Mouse (Mus musculus) hindbrain, postnatal 0 days (tissue): ENCODE measurements around the gene Hdac10. TPM values are rescaled to one million over a fixed set of nuclear protein-coding genes. Genes with fewer than 3 reads are reported as not detected.

Experiments
- ATAC-seq: fragments of 200-750 bp; cut with Nextera tagmentation; 2 replicates; pipeline ENCODE4 v1.8.0; 2017; ENCODE audit warnings: mild to moderate bottlenecking, moderate TSS enrichment, moderate library complexity
- DNase-seq: peaks from one replicate; pipeline ENCODE4 v3.0.0-alpha.2; 2015; ENCODE audit warnings: low spot score
- H3K27ac ChIP-seq: fragments of 300-500 bp; sonication (generic); 2 replicates; pipeline ENCODE4 v1.5.1; 2014; ENCODE audit warnings: mild to moderate bottlenecking
- H3K27me3 ChIP-seq: fragments of 300-500 bp; sonication (generic); 2 replicates; pipeline ENCODE4 v1.6.1; 2014; ENCODE audit warnings: low read length, mixed read lengths; ENCODE audit not compliant: insufficient read depth
- H3K36me3 ChIP-seq: fragments of 300-500 bp; sonication (generic); 2 replicates; pipeline ENCODE4 v1.6.1; 2014; ENCODE audit warnings: low read length, mixed read lengths; ENCODE audit not compliant: insufficient read depth
- H3K4me1 ChIP-seq: fragments of 300-500 bp; sonication (generic); 2 replicates; pipeline ENCODE4 v1.6.1; 2014; ENCODE audit warnings: antibody characterized with exemption, low read length, mixed read lengths; ENCODE audit not compliant: insufficient read depth
- H3K4me2 ChIP-seq: fragments of 300-500 bp; sonication (generic); 2 replicates; pipeline ENCODE4 v1.6.1; 2014; ENCODE audit warnings: low read depth, mild to moderate bottlenecking, low read length, moderate library complexity, mixed read lengths
- H3K4me3 ChIP-seq: fragments of 300-500 bp; sonication (generic); 2 replicates; pipeline ENCODE4 v1.5.1; 2014; ENCODE audit warnings: low read length
- H3K9ac ChIP-seq: fragments of 300-500 bp; sonication (generic); replicated peaks from 2 replicates; pipeline ENCODE4 v1.6.1; 2014; ENCODE audit warnings: mild to moderate bottlenecking, low read length, moderate library complexity, mixed read lengths
- H3K9me3 ChIP-seq: fragments of 300-500 bp; sonication (generic); 2 replicates; pipeline ENCODE4 v1.6.1; 2016; ENCODE audit warnings: low read length, mixed read lengths
- CTCF ChIP-seq: IDR thresholded peaks from 2 replicates; pipeline ENCODE4 v1.5.1; 2016; ENCODE audit warnings: antibody characterized with exemption, control low read depth, low read depth
- WGBS: fragments of 180-500 bp; shearing (Covaris S2); extraction: QIAGEN DNeasy Blood & Tissue Kit; methylation state at CpG from one replicate; pipeline ENCODE4 v1.1.7; 2014; 5-methylcytosine and 5-hydroxymethylcytosine counted together
- polyA plus RNA-seq: library from polyadenylated mRNA; unstranded; fragments of >200 nt; fragmentation: Nextera tagmentation; extraction: Ambion mirVana; gene quantifications from 2 replicates; pipeline ENCODE4 v1.2.1, GENCODE M21; 2015
- total RNA-seq: library from RNA; depleted of rRNA; stranded (reverse); fragments of >200 nt; gene quantifications from 2 replicates; pipeline ENCODE4 v1.2.3, GENCODE M21; 2014

Hdac10 gene
- total and polyA plus RNA-seq, 2 experiments from 2014 or later = 19.8 to 27.1 TPM

GRCm38 (mm10) chr15:89125351-89125750 lies 3.1 kb downstream of the Hdac10 start:
- Histone ChIP-seq H3K4me3 (no peak overlapping the region), H3K4me1 (peaks cover 33% of the 10 kb centered on the region), H3K9ac (no peak overlapping the region), H3K27ac (no peak overlapping the region), H3K9me3 (no peaks in the 10 kb centered on the region), H3K36me3 (no peaks in the 10 kb centered on the region), H3K4me2 (no peak overlapping the region), H3K27me3 (no peaks in the 10 kb centered on the region)
- ATAC-seq (no peak), DNase-seq (no peak)
- no peak for TF ChIP-seq CTCF
- WGBS = 98% methylated on average over 9 of the region's 9 CpGs

- no peak for TF ChIP-seq CTCF
- H3K9me3 ChIP-seq = no peaks in the 10 kb centered on the region
- ATAC-seq (no peak), DNase-seq (no peak)
- no peak overlapping the region for H3K4me2 ChIP-seq
- 91% methylated on average over 3 of the region's 3 CpGs for WGBS
- no peaks in the 10 kb centered on the region for H3K36me3 ChIP-seq
- H3K4me3 ChIP-seq = no peak overlapping the region
- H3K9ac ChIP-seq = peak overlapping the region; percentile 83; the same call in 1 of the 2 replicates
- H3K4me1 ChIP-seq = peaks cover 33% of the 10 kb centered on the region
- H3K27ac ChIP-seq = peak overlapping the region; percentile 93; the same call in 1 of the 2 replicates
- H3K27me3 ChIP-seq = no peaks in the 10 kb centered on the region
These were observed 4.2 kb downstream of the Hdac10 start for GRCm38 (mm10) chr15:89124312-89124711.

DNA sequence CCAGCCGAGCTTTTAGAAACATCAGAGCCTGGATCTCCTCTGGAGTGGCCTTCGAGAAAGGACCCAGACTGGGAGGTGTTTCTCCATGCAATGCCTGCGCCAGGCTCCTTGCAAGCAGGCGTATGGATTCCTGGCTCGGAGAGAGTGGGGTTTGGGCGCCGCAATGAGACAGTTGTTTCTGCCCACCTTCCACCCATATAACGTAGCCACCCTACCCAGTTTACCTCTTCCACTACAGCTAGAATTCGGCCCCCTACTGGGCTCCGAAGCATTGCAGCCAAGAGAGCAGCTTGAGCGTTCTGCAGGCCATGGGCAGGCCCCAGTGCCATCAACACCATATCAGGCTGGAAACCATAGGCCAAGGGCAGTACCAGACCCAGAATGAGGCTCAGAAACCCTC lies 4.9 kb downstream of the Hdac10 start:
- Histone ChIP-seq H3K27ac (peak overlapping the region; percentile 93), H3K4me2 (peak overlapping the region; percentile 85), H3K27me3 (no peaks in the 10 kb centered on the region), H3K4me3 (peak overlapping the region; percentile 69), H3K36me3 (no peaks in the 10 kb centered on the region), H3K9me3 (no peaks in the 10 kb centered on the region), H3K4me1 (peaks cover 29% of the 10 kb centered on the region), H3K9ac (peak overlapping the region; percentile 83)
- ATAC-seq (peak; percentile 34; the same call in 1 of the 2 replicates), DNase-seq (peak; percentile 74)
- WGBS = 30% methylated on average over 11 of the region's 11 CpGs
- TF ChIP-seq CTCF = peak; percentile 62

DNA sequence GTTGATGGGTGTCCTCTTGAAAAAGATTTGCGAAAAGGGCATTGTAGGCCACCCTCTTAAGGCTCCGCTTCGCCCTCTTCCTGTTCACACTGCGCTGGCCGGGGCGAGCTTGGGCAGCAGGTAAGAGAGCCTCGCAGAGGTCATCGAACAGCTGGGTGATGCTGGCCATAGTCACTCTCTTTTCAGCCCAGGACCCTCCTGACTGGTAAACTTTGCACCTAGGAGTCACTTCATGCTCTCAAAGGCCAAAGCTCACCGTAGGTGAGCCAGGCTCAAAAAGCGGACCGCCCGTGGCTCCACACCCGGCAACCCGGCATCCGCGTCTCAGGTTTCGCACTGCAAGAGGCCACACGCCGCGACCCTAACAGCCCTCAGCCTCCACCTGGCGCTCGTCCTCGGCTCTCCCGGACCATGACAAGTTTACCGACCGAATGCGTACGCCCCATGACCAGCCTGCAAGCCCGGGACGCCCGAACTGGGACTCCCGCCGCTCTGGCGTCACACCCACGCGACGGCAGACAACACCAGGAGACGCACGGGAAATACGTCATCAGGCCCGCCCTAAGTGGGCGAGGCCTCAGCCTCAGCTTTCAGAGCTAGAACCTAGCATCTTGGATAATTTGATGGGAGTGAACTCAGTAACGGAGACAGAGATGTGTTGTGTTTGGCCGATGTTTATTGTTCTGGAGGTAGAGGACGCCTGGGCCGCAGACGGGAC lies 5.7 kb downstream of the Hdac10 start, which contains the start of gene Tubgcp6:
Gene Tubgcp6, minus strand, starts transcription at position 464 of the 718 bp plus-strand sequence.
- Histone ChIP-seq H3K27me3 (no peaks in the 10 kb centered on the region), H3K9ac (peak within 1 kb of the TSS; percentile 83), H3K36me3 (no peaks in the 10 kb centered on the region), H3K27ac (peak within 1 kb of the TSS; percentile 93), H3K4me2 (peak within 1 kb of the TSS; percentile 85), H3K4me3 (peak within 1 kb of the TSS; percentile 69), H3K4me1 (peaks cover 26% of the 10 kb centered on the region), H3K9me3 (no peaks in the 10 kb centered on the region)
- under 1% methylated on average over 47 of the region's 47 CpGs for WGBS
- no peak for TF ChIP-seq CTCF
- peak; percentile 99 for DNase-seq
- peak; percentile 87 for ATAC-seq

- Histone ChIP-seq H3K27ac (no peak overlapping the region), H3K27me3 (no peaks in the 10 kb centered on the region), H3K9me3 (no peaks in the 10 kb centered on the region), H3K4me1 (peaks cover 17% of the 10 kb centered on the region), H3K9ac (no peak overlapping the region), H3K4me2 (no peak overlapping the region), H3K4me3 (no peak overlapping the region), H3K36me3 (peaks cover 16% of the 10 kb centered on the region)
- DNase-seq (no peak), ATAC-seq (no peak)
- TF ChIP-seq CTCF = peak; percentile 56
These were observed 10.5 kb downstream of the Hdac10 start for GRCm38 (mm10) chr15:89118007-89118406.

DNA sequence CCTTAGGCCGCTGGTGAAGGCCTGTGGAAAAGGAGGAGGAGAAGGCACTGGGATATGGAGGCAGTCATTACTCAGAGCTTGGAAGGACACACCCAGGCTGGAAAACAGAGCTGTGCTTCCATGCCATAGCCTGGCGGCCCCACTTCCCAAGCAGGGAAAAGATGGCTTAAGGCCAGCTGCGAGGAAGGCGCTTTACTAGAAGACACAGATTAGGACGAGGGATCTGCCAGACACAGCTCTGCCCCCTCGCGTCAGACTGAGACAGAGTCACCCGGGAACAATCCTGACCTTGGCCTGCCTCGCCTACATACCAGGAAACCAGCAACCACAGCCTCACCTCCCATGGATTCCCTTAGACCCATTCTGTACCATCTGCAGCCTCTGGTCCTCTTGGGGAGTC lies 18.4 kb downstream of the Hdac10 start:
- ATAC-seq (no peak), DNase-seq (no peak)
- no peaks in the 10 kb centered on the region for H3K9me3 ChIP-seq
- no peak for TF ChIP-seq CTCF
- H3K4me3 ChIP-seq = no peak overlapping the region
- H3K9ac ChIP-seq = no peak overlapping the region
- H3K27me3 ChIP-seq = no peaks in the 10 kb centered on the region
- H3K27ac ChIP-seq = no peak overlapping the region
- H3K4me2 ChIP-seq = no peak overlapping the region
- peaks cover 62% of the 10 kb centered on the region for H3K36me3 ChIP-seq
- H3K4me1 ChIP-seq = no peaks in the 10 kb centered on the region
- WGBS = 71% methylated on average over 9 of the region's 9 CpGs

DNA sequence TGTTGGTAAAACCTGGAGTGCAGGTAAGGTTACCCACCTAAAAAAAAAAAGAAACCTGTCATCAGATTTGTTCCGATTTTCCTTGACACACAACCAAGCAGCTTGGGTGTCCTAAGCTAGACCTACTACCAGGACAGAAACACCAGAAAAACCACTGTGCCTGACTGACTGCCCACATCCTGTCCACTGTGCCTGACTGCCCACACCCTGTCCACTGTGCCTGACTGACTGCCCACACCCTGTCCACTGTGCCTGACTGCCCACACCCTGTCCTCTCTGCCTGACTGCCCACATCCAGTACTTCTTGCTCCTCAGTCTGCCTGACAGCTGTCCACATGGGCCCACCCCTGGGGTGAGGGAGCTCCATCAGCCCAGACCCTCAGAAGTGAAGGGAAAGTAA lies 21.5 kb downstream of the Hdac10 start:
- no peaks in the 10 kb centered on the region for H3K4me1 ChIP-seq
- TF ChIP-seq CTCF = no peak
- 96% methylated on average over 1 of the region's 1 CpGs for WGBS
- ATAC-seq (no peak), DNase-seq (no peak)
- H3K27ac ChIP-seq = no peak overlapping the region
- no peak overlapping the region for H3K9ac ChIP-seq
- H3K36me3 ChIP-seq = peaks cover 70% of the 10 kb centered on the region
- H3K4me2 ChIP-seq = no peak overlapping the region
- no peaks in the 10 kb centered on the region for H3K27me3 ChIP-seq
- no peaks in the 10 kb centered on the region for H3K9me3 ChIP-seq
- no peak overlapping the region for H3K4me3 ChIP-seq
